Mouse (Mus musculus): ENCODE results near the gene Znfx1.

DNA sequence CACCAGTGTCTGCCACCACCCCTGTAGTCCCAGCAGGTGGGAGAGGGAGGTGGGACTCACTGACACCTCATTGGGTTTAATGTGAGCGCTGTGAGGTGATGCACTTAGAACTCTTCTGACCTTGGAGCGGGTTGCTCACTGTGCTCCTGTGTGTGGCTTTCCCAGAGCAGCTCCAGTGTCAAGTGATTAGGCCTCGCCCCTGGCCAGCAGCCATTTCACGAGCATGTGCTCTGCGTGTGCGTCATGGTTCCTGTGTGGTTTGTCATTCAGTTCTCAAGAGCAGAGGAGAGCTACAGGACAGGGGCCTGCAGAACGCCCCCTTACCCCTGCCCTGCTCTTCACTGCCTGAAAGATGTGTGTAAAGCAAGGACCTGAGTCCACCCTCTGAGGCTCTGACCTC, 34.3 kb downstream of the Znfx1 start:
- no peak for TF ChIP-seq POLR2A (IDR thresholded peaks at IDR 0.05; ENCODE audit: insufficient read depth, low read length)
- no peak for TF ChIP-seq EP300 (IDR thresholded peaks at IDR 0.05; ENCODE audit: insufficient read depth, low read depth, low read length)
- no peak for TF ChIP-seq CTCF (IDR thresholded peaks at IDR 0.05; ENCODE audit: low read depth, low read length)

Measured in ES-Bruce4 (cell line).